Mouse (Mus musculus): ENCODE data around the gene Hoxc8. TPM values are rescaled to one million over a fixed set of nuclear protein-coding genes. Genes with fewer than 3 reads are reported as not detected.

The Hoxc8 gene
- polyA plus RNA-seq, 1 experiment from 2014 or later = 3.0 TPM

DNA sequence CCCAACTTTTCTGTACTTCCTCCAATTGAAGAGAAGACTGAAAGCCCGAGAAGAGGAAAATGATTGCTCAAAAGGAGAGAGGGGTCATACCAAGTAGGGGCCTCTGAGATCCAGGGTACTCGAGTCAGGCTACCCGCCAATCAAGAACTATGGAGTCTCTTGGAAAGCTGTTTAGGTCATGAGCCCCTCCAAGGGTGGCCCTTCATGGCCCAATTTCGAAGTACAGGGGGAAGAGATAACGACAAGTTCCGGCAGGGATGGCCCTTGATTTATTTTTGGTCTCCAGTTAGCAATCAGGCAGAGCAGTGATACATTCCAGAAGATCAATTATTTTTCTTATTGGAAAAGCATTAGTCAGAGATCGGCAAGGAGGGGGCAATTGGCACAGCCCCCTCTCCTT is 1.4 kb downstream of the Hoxc8 start:
- peaks cover 11% of the 10 kb centered on the region for H3K4me1 ChIP-seq
- peaks cover 94% of the 10 kb centered on the region for H3K27me3 ChIP-seq
- no peaks in the 10 kb centered on the region for H3K36me3 ChIP-seq
- H3K4me3 ChIP-seq = no peak overlapping the region
- H3K27ac ChIP-seq = no peak overlapping the region
- no peak overlapping the region for H3K9ac ChIP-seq
- H3K4me2 ChIP-seq (replicated peaks) = peak overlapping the region; percentile 65; the same call in 1 of the 2 replicates
- WGBS = 25% methylated on average over 7 of the region's 7 CpGs
- ATAC-seq (ENCODE audit: low FRiP score, low read depth) = no peak
- H3K9me3 ChIP-seq = no peaks in the 10 kb centered on the region

DNA sequence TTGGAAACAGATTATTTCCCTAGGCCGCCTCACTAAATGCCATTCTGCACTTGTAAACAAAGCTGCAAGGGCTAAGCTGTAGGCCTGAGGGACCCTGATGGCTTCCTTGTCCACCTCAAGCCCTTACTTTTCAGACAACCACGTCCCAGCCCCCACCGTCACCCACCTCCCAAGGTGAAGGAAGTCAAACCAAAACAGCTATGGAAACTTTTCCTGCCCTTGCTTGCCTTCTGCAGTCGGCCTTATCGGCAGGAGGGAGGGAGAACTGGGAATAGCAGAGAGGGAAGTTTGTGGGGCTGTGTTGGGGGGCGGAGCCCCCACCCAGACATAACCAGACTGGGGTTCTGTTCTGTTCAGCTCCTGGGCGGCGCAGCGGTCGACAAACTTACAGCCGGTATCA is 1.8 kb downstream of the Hoxc8 start:
- 0 out of 2 replicates have a peak overlapping the region, but pooled peaks have one; percentile 12 for H3K4me2 ChIP-seq (replicated peaks)
- WGBS = 15% methylated on average over 11 of the region's 11 CpGs
- H3K27me3 ChIP-seq = peaks cover 93% of the 10 kb centered on the region
- ATAC-seq (ENCODE audit: low FRiP score, low read depth) = no peak
- H3K4me3 ChIP-seq = no peak overlapping the region
- no peak overlapping the region for H3K9ac ChIP-seq
- H3K27ac ChIP-seq = no peak overlapping the region
- peaks cover 11% of the 10 kb centered on the region for H3K4me1 ChIP-seq
- H3K9me3 ChIP-seq = no peaks in the 10 kb centered on the region
- H3K36me3 ChIP-seq = no peaks in the 10 kb centered on the region

DNA sequence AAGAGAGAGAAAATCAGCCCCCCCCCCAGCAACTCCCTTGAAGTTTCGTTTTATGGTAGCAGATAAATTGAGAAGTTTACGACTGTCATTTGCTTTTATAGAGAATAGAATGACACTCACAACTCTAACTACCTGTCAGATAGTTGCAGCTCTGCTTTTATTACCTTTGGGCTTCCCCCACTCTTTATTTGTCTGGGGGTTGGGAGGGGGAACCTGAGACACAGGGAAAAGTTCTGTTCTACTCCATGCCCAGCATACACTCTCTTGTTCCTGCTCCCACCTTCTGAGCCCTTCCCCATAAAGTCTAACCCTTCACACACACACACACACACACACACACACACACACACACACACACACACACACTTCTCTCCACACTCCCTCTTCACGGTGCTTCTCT is 2.5 kb downstream of the Hoxc8 start:
- no peak overlapping the region for H3K4me2 ChIP-seq (replicated peaks)
- H3K36me3 ChIP-seq = no peaks in the 10 kb centered on the region
- H3K9me3 ChIP-seq = no peaks in the 10 kb centered on the region
- no peak overlapping the region for H3K4me3 ChIP-seq
- no peak for ATAC-seq (ENCODE audit: low FRiP score, low read depth)
- WGBS = 15% methylated on average over 3 of the region's 3 CpGs
- no peak overlapping the region for H3K27ac ChIP-seq
- peaks cover 93% of the 10 kb centered on the region for H3K27me3 ChIP-seq
- no peak overlapping the region for H3K9ac ChIP-seq
- peaks cover 16% of the 10 kb centered on the region for H3K4me1 ChIP-seq

- Histone ChIP-seq H3K9ac (no peak overlapping the region), H3K4me2 (replicated peaks) (no peak overlapping the region), H3K9me3 (no peaks in the 10 kb centered on the region), H3K36me3 (no peaks in the 10 kb centered on the region), H3K27ac (no peak overlapping the region), H3K4me3 (no peak overlapping the region), H3K4me1 (peaks cover 42% of the 10 kb centered on the region), H3K27me3 (peaks cover 94% of the 10 kb centered on the region)
- WGBS = 6% methylated on average over 9 of the region's 9 CpGs
- ATAC-seq (ENCODE audit: low FRiP score, low read depth) = no peak
These were observed 6.1 kb downstream of the Hoxc8 start for GRCm38 (mm10) chr15:102996548-102996947.

DNA sequence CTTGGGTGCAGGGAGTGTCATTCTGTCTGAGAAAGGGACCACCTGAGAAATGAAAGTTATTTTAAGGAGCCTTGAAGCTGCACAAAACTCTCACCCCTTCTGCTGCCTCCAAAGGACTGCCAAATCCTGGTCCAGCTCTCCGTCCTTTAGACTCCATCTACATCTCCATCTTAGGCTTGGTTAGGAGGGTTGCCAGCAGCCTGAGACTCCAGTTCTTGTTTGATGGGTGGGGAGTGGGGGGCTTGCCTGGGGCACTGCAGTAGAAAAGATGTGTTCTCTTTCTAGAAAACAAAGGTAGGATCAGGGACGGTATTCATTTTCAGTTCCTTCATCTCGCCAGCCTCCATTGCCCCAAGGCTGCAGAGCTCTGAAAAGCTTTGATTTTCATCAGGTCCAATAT is 7.0 kb downstream of the Hoxc8 start:
- 5% methylated on average over 3 of the region's 3 CpGs for WGBS
- Histone ChIP-seq H3K4me3 (peak overlapping the region; percentile 50), H3K4me1 (peaks cover 48% of the 10 kb centered on the region), H3K27ac (no peak overlapping the region), H3K27me3 (peaks cover 94% of the 10 kb centered on the region), H3K9ac (no peak overlapping the region), H3K4me2 (replicated peaks) (peak overlapping the region; percentile 78), H3K9me3 (no peaks in the 10 kb centered on the region), H3K36me3 (no peaks in the 10 kb centered on the region)
- no peak for ATAC-seq (ENCODE audit: low FRiP score, low read depth)

- no peaks in the 10 kb centered on the region for H3K9me3 ChIP-seq
- ATAC-seq (ENCODE audit: low FRiP score, low read depth) = no peak
- H3K4me2 ChIP-seq (replicated peaks) = peak within 1 kb of the TSS; percentile 78
- peaks cover 94% of the 10 kb centered on the region for H3K27me3 ChIP-seq
- peak within 1 kb of the TSS; percentile 60; the same call in 1 of the 2 replicates for H3K9ac ChIP-seq
- peak within 1 kb of the TSS; percentile 50 for H3K4me3 ChIP-seq
- H3K27ac ChIP-seq = no peak within 1 kb of the TSS
- under 1% methylated on average over 19 of the region's 19 CpGs for WGBS
- H3K4me1 ChIP-seq = peaks cover 52% of the 10 kb centered on the region
- H3K36me3 ChIP-seq = no peaks in the 10 kb centered on the region
These were observed 7.5 kb downstream of the Hoxc8 start, which contains the start of gene Hoxc6 for GRCm38 (mm10) chr15:102997939-102998355. Hoxc6 (plus strand) TSS chr15:102998257.

- peaks cover 55% of the 10 kb centered on the region for H3K4me1 ChIP-seq
- ATAC-seq (ENCODE audit: low FRiP score, low read depth) = no peak
These were observed 8.3 kb downstream of the Hoxc8 start for GRCm38 (mm10) chr15:102998608-102999182.

GRCm38 (mm10) chr15:102999183-102999831 is 8.9 kb downstream of the Hoxc8 start:
- no peaks in the 10 kb centered on the region for H3K36me3 ChIP-seq
- H3K27ac ChIP-seq = peak overlapping the region; percentile 69
- H3K4me3 ChIP-seq = peak overlapping the region; percentile 50
- peak overlapping the region; percentile 78 for H3K4me2 ChIP-seq (replicated peaks)
- ATAC-seq (ENCODE audit: low FRiP score, low read depth) = peak; percentile 66
- peaks cover 99% of the 10 kb centered on the region for H3K27me3 ChIP-seq
- peaks cover 55% of the 10 kb centered on the region for H3K4me1 ChIP-seq
- no peaks in the 10 kb centered on the region for H3K9me3 ChIP-seq
- H3K9ac ChIP-seq = peak overlapping the region; percentile 60
- WGBS = under 1% methylated on average over 33 of the region's 33 CpGs

More at GRCm38 (mm10) chr15:102998608-102999182, 8.3 kb downstream of the Hoxc8 start:
- peak overlapping the region; percentile 60; the same call in 1 of the 2 replicates for H3K9ac ChIP-seq
- H3K27ac ChIP-seq = no peak overlapping the region
- peak overlapping the region; percentile 78 for H3K4me2 ChIP-seq (replicated peaks)
- H3K9me3 ChIP-seq = no peaks in the 10 kb centered on the region
- H3K27me3 ChIP-seq = peaks cover 96% of the 10 kb centered on the region
- no peaks in the 10 kb centered on the region for H3K36me3 ChIP-seq
- peak overlapping the region; percentile 50 for H3K4me3 ChIP-seq
- WGBS = 1% methylated on average over 19 of the region's 19 CpGs

GRCm38 (mm10) chr15:102999955-103000354 is 9.5 kb downstream of the Hoxc8 start:
- H3K9ac ChIP-seq = no peak overlapping the region; the same call in 1 of the 2 replicates
- H3K9me3 ChIP-seq = no peaks in the 10 kb centered on the region
- peaks cover 99% of the 10 kb centered on the region for H3K27me3 ChIP-seq
- no peaks in the 10 kb centered on the region for H3K36me3 ChIP-seq
- peak overlapping the region; percentile 78 for H3K4me2 ChIP-seq (replicated peaks)
- peak overlapping the region; percentile 50 for H3K4me3 ChIP-seq
- H3K4me1 ChIP-seq = peaks cover 55% of the 10 kb centered on the region
- peak; percentile 26; the same call in 1 of the 2 replicates for ATAC-seq (ENCODE audit: low FRiP score, low read depth)
- peak overlapping the region; percentile 69; the same call in 1 of the 2 replicates for H3K27ac ChIP-seq
- WGBS = 2% methylated on average over 11 of the region's 11 CpGs

DNA sequence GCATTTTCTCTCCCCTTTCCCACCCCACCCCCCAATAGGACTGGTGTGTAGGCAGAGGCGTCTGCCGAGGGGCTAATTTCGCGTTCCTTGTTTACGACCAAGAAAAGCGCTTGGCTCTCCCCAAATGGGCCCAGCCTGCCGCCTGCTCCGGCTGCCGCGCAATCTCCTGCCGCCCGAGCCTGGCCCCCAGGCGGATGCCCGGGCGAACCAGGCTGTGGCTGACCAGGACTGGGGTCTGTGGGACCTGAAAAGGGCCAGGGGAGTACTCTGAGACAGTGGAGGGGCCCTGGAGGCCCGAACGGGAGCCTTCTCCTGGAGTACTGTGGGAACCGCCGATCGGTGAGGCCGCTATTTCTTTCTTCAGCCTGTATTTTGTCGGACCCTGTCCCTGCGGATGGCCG is 10.1 kb downstream of the Hoxc8 start:
- H3K4me3 ChIP-seq = peak overlapping the region; percentile 50
- H3K36me3 ChIP-seq = no peaks in the 10 kb centered on the region
- H3K4me1 ChIP-seq = peaks cover 58% of the 10 kb centered on the region
- peaks cover 99% of the 10 kb centered on the region for H3K27me3 ChIP-seq
- ATAC-seq (ENCODE audit: low FRiP score, low read depth) = no peak
- no peaks in the 10 kb centered on the region for H3K9me3 ChIP-seq
- peak overlapping the region; percentile 69 for H3K9ac ChIP-seq
- H3K4me2 ChIP-seq (replicated peaks) = peak overlapping the region; percentile 78
- peak overlapping the region; percentile 56 for H3K27ac ChIP-seq
- 2% methylated on average over 24 of the region's 24 CpGs for WGBS

- peak overlapping the region; percentile 78 for H3K4me2 ChIP-seq (replicated peaks)
- no peaks in the 10 kb centered on the region for H3K9me3 ChIP-seq
These were observed 11.0 kb downstream of the Hoxc8 start for GRCm38 (mm10) chr15:103001370-103001769.

DNA sequence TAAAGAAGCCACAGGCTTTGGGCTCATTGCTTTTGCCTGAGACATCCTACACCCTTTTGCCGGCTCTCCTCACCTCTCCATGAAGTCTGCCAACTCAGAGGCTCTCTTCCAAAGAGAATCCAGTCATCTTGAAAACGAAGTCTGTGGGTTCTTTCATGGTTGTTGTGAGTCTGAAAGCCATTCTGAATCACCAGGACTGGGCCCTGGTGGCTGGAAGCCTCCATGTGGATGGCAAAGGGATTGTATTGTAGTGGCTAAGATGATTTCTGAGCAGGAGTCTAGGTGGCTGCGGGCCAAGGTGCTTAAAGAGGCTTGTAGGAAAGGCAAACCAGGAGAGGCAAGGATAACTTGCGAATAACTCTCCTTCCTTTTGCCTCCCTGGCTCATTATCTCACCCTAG is 11.7 kb downstream of the Hoxc8 start:
- WGBS = 26% methylated on average over 4 of the region's 4 CpGs
- no peaks in the 10 kb centered on the region for H3K9me3 ChIP-seq
- H3K4me1 ChIP-seq = peaks cover 62% of the 10 kb centered on the region
- no peak overlapping the region for H3K9ac ChIP-seq
- H3K4me2 ChIP-seq (replicated peaks) = no peak overlapping the region
- no peak for ATAC-seq (ENCODE audit: low FRiP score, low read depth)
- no peak overlapping the region for H3K4me3 ChIP-seq
- H3K27me3 ChIP-seq = peaks cover 100% of the 10 kb centered on the region
- H3K36me3 ChIP-seq = no peaks in the 10 kb centered on the region
- H3K27ac ChIP-seq = no peak overlapping the region

More at GRCm38 (mm10) chr15:103001370-103001769, 11.0 kb downstream of the Hoxc8 start:
- Histone ChIP-seq H3K4me1 (peaks cover 65% of the 10 kb centered on the region), H3K4me3 (peak overlapping the region; percentile 50; the same call in 1 of the 2 replicates), H3K9ac (no peak overlapping the region), H3K27me3 (peaks cover 99% of the 10 kb centered on the region), H3K27ac (no peak overlapping the region), H3K36me3 (no peaks in the 10 kb centered on the region)
- WGBS = 50% methylated on average over 2 of the region's 2 CpGs
- ATAC-seq (ENCODE audit: low FRiP score, low read depth) = no peak

Data from limb, embryonic 13.5 days (tissue).